Mouse (Mus musculus) left cerebral cortex, postnatal 25 days (tissue): ENCODE measurements around the gene Rbm20. TPM values are rescaled to one million over a fixed set of nuclear protein-coding genes. Genes with fewer than 3 reads are reported as not detected.

ENCODE experiments used
- DNase-seq, 2 experiments: peaks; one replicate each; pipeline ENCODE4 v3.0.0; 2022; ENCODE audit warnings: low spot score in 2 of 2, mixed read lengths in 1 of 2
- intact Hi-C: fragments of 180-260 bp; cut with DNase I; formaldehyde crosslinking; loops from one replicate; pipeline ENCODE4 v1.15.1; 2025
- total RNA-seq, 2 experiments: library from RNA; stranded (reverse); gene quantifications; 2 replicates each; pipeline ENCODE4 v1.2.3; 2021

Gene Rbm20
- total RNA-seq, 2 experiments from 2014 or later: 4.1 to 4.9 TPM

GRCm38 (mm10) chr19:53666708-53667107 lies 10.4 kb upstream of the Rbm20 start:
- DNase-seq: no peak
- intact Hi-C loops: no loop called here

DNA sequence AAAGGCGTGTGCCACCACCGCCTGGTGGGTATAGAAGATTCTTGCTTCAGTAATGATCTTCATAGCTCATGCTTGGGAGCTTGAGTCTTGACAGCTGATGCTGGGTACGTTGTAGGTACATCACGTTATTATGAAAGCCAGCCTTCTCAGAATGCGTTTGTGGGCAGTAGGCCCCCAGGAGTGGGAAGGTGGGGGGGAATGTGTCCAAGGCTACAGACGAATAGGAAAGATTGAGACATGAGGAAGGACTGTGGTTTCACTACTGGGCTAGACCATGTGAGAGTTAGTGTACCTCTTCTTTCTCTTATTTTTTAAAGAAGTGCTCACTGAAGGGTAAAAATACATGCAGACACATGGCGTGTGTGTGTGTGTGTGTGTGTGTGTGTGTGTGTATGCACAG lies 8.3 kb upstream of the Rbm20 start:
- intact Hi-C loops: no loop called here
- no peak for DNase-seq

DNA sequence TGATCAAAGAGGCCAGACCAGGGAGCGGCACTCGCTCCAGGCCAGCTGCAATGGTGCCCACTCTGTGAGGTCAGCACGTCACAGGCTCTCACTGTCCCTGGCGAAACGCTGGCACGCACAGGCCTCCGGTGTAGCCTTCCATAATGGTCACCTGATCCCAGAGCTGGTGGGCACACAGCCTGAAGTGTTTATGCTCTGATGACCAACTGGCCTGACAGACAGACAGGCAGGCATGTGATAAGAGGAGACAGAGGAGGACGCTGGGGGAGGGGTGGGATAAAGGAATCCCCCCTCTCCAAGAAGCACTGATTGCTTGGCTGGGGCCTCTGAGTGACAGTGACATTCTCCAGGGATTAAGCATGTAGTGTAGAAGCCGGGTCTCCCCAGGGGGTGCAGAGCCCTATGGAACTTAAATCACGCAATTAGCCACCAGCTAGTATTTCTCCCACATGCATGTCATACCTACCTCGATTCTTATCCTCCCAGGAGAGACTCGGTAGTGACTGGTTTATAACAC lies 6.4 kb upstream of the Rbm20 start:
- no peak for DNase-seq
- intact Hi-C loops: no loop called here

- DNase-seq: no peak
- intact Hi-C loops: no loop called here
Measured at GRCm38 (mm10) chr19:53671432-53671831, 5.7 kb upstream of the Rbm20 start.

DNA sequence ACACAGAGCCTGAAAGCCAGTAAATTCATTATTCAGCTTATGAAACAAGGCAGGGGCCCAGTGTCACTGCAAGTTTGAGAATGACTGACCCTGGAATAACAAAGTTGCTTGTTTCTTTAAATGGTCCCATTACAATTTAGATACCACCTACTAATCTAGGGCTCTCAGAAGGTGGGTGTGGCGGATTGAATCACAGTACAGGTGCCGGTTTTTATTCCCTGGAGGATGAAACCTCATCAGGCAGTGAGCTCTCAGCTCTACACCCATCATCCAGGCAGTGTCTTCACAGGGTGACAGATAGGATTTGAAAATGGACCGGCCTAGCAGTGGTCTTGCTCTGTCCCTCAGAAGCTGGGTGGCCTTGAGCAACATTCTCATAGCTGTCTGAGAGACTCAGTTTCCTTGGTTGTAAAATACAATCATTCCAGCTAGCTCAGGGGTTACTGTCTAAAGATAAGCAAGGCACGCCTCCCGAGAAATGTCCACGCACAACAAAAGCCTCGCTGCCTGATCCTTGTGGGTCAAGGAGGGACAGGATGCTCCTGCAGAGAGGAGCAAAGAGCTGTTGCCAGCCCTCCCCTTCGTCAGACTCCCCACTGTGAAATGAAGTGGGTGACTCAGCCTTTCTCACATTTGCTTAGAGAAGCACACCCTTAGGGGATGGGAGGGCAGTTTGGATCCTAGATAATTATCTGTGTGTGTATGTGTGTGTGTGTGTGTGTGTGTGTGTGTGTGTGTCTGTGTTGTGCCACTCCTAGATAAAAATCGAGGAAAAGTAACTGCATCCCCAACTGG lies 2.8 kb upstream of the Rbm20 start:
- intact Hi-C loops: no loop called here
- peak in 1 of 2 experiments; percentile 52 for DNase-seq

DNA sequence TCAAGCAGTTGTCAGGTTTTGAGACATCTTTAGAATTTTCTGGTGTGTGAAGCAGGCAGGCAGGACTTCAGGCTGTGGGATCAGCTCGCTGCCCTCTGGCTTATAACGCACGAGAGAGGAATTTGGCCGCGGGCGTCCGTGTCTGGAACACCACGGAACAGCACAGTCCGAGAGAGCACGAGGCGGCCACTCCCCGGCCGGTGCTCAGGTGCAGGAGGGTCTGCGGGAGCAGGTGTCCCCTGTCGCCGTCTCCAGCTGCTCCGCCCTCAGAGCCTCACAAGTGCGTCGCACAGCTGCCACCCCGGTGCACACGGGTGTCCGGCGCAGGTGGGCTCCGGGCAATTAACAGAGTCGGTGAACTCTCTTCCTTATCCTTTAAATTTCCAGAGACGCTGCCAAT lies 878 bp upstream of the Rbm20 start:
- DNase-seq: no peak
- intact Hi-C loops: no loop called here

GRCm38 (mm10) chr19:53679194-53679593 lies 2.1 kb downstream of the Rbm20 start:
- DNase-seq: no peak
- intact Hi-C loops: no loop called here

DNA sequence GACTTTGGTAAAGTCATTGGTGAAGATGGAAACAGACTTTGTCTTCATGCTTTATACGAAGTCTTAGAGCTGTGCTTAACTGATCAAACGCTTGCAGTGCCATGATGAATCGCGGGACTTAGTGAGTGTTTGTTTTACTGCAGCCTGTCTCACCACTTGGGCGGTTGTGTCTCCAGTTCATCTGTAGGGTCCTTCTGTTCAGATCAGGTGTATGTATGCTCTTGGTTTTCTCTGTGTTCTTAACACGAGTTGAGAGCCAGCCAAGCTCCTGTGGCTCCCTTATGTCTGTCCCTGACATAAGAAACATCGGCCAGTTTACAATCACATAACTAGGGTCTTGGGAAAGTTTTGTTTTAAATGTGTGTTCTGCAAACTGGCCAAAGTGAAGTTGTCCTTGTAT lies 2.9 kb downstream of the Rbm20 start:
- no peak for DNase-seq
- intact Hi-C loops: no loop called here

GRCm38 (mm10) chr19:53682427-53682826 lies 5.3 kb downstream of the Rbm20 start:
- intact Hi-C loops: no loop called here
- no peak for DNase-seq

GRCm38 (mm10) chr19:53687592-53687991 lies 10.5 kb downstream of the Rbm20 start:
- intact Hi-C loops: no loop called here

GRCm38 (mm10) chr19:53690816-53691215 lies 13.7 kb downstream of the Rbm20 start:
- DNase-seq: no peak
- intact Hi-C loops: no loop called here

More at GRCm38 (mm10) chr19:53687592-53687991, 10.5 kb downstream of the Rbm20 start:
- no peak for DNase-seq

DNA sequence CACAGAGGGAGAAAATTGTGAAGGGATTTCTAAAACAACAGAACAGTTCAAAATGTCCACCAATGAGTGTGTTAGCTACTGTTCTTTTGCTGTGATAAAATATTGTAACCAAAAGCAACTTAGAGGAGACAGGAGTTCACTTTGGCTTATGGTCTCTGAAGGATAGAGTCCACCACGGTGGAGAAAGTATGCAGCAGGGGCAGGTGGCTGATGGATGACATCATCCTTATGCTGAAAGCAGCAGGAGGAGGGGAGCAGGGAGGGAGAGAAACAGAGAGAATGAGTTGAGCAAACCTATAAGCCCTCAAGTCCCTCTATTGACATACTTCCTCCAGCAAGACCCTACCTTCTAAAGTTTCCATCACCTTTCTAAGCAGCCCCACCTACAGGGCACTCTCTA lies 16.9 kb downstream of the Rbm20 start:
- DNase-seq: no peak
- intact Hi-C loops: no loop called here

GRCm38 (mm10) chr19:53696079-53696478 lies 19.0 kb downstream of the Rbm20 start:
- intact Hi-C loops: no loop called here
- DNase-seq: no peak

- intact Hi-C loops: no loop called here
- DNase-seq: no peak
Measured at GRCm38 (mm10) chr19:53696655-53697054, 19.5 kb downstream of the Rbm20 start.

GRCm38 (mm10) chr19:53697376-53698126 lies 20.4 kb downstream of the Rbm20 start:
- intact Hi-C loops: no loop called here
- DNase-seq: no peak

DNA sequence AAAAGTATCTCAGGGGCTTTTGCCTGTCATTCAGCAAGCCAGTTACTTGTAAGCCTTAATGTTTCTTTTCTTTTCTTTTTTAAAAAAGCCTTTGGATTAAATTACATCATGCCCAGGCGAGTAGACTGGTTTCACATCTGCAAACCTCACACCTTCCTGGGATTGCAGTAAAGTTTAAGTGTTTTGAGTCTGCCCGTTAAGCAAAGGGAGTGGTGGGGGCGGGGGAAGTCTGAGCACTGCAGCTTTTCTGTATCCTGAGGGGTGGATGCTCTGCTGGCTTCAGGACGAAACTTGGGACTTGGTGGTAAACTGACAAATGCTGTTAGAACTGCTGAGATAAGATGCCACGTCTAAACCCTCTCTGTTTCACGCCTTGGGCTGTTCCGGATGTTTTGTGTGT lies 22.6 kb downstream of the Rbm20 start:
- no peak for DNase-seq
- intact Hi-C loops: no loop called here

DNA sequence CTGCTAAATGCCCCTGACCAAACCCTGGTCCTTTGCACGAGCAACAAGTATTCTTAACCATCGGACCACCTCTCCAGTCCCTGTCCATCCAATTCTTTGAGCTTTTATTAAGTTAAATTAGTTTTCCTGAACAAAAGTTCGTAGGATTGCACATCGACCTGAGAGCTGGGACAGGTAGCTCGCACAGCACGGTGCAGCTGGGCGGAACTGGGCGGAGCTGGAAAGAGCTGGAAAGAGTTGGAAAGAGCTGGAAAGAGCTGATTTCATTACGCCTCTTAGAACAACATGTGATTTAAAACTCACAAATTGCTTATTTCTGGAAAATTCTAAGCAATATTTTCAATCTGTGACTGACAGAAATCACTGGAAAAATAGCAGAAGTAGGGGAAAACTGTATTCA lies 24.3 kb downstream of the Rbm20 start:
- intact Hi-C loops: no loop called here
- DNase-seq: no peak

- DNase-seq: peak; percentile 60 to 69
- intact Hi-C loops: loop anchor here (2.0 kb wide), 1 partner anchor 56 kb away; no protein-coding TSS in a partner anchor
Measured at GRCm38 (mm10) chr19:53704895-53705823, 28.1 kb downstream of the Rbm20 start.

DNA sequence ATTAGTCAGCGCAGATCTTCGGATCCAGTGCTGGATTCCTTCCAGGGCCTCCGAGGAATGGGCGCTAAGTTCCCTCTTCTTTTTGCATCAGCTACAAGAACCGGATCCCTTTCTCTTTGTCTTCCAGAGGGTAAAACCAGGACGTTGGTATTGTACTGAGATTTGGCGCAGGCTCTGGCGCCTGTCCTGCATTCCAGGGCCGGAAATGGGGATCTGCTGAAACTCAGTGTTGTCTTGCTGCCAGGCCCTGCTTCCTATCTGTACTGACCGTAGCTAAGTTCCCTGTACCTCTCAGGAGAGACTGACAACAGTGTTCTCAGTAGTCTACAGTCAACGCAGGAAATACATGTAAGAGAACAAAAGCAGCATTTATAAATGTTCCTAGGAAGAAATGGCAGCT lies 31.3 kb downstream of the Rbm20 start:
- DNase-seq: peak in 1 of 2 experiments; percentile 8
- intact Hi-C loops: no loop called here

- DNase-seq: no peak
- intact Hi-C loops: no loop called here
Measured at GRCm38 (mm10) chr19:53710861-53711260, 33.8 kb downstream of the Rbm20 start.
